Mouse (Mus musculus) left cerebral cortex, postnatal 4 days (tissue): ENCODE data around the gene Tmc7. TPM values are rescaled to one million over a fixed set of nuclear protein-coding genes. Genes with fewer than 3 reads are reported as not detected.
A peak's percentile ranks its signal among the peaks of the same experiment; 100 is the strongest.

ENCODE experiments used
- DNase-seq: peaks from one replicate; pipeline ENCODE4 v3.0.0-alpha.2; 2022
- intact Hi-C: fragments of 180-260 bp; cut with DNase I; formaldehyde crosslinking; loops from one replicate; pipeline ENCODE4 v1.15.1; 2025
- total RNA-seq, 2 experiments: library from RNA; stranded (reverse); gene quantifications; 2 replicates each; pipeline ENCODE4 v1.2.3; 2021

Tmc7 gene
- 10 to 100 TPM; 13.7 TPM for total RNA-seq

GRCm38 (mm10) chr7:118584257-118584907 lies at the start of gene Tmc7:
TSS of gene Tmc7 (minus strand) at chr7:118584736.
- intact Hi-C loops = no loop called here
- DNase-seq = peak; percentile 78

- intact Hi-C loops = no loop called here
- no peak for DNase-seq
These were observed 49.4 kb upstream of the Tmc7 start for GRCm38 (mm10) chr7:118633951-118634350.

GRCm38 (mm10) chr7:118633094-118633493 lies 48.6 kb upstream of the Tmc7 start:
- intact Hi-C loops = no loop called here
- DNase-seq = no peak

- DNase-seq = no peak
- intact Hi-C loops = no loop called here
These were observed 43.2 kb upstream of the Tmc7 start for GRCm38 (mm10) chr7:118627550-118628298.

GRCm38 (mm10) chr7:118621094-118621493 lies 36.6 kb upstream of the Tmc7 start:
- DNase-seq = no peak
- intact Hi-C loops = no loop called here

DNA sequence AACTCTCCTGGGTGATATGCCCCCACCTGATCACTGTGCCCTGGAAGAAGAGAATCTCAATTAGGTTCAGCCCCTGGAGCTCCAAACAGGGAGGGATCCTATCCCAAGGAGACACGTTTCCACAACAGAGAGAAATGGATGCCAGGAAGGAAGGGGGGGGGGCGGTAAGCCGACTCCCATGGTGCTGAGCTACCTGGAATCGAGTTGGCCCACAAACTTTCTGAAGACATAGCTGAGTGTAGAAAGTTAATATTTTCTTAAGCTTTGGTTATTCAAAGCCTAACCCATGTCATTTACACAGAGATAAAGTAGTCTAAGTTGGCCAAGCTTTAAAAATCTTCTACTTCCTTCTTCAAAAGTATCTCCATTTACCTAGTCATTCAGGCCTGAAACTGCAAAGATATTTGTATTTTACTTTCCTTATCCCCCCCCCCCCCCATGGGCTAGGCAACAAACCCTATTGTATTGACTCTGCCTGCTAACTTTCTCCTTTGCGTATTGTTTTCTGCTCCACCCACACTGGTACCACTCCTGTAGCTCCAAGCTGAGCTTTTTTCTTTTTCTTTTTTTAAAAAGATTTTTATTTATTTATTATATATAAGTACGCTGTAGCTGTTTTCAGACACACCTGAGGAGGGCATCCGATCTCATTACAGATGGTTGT lies 35.8 kb upstream of the Tmc7 start:
- DNase-seq = no peak
- intact Hi-C loops = no loop called here

DNA sequence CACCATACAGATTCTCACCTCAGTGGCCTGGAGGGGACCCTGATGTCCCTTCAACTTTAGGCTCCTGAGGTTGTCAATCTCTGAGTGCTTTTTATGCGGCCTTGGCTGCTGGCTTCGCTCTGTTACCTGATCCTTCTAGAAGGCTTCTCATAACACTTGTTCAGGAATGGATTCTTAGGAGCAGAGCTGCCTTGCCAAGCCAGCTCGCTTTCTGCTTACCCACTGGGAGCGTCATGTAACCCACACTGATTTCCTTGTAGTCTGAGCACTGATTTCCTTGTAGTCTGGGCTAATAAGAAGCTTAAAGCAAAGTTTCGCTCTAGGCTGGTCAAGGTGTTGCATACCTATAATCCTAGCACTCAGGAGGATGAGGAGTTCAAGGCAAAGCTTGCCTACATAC lies 33.6 kb upstream of the Tmc7 start:
- no peak for DNase-seq
- intact Hi-C loops = no loop called here

DNA sequence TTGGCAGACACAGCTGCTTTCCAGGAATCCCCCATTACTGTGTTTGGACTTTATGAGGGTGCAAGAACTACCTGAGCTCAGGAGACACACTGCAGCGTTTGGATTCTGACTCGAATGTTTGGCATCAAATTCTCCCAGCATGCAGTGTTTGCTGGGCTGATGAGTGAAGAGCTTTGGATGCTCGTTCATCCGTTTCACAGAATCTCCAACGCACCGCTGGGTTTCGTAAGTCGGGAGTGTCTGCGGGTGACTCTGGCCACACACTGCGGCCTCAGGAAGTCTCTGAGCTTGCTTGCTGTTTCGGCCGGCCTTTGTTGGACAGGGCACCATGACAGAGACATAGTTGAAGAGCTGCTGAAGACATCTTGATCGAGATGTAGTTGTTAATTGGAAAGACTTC lies 29.5 kb upstream of the Tmc7 start:
- DNase-seq = no peak
- intact Hi-C loops = no loop called here

GRCm38 (mm10) chr7:118611933-118612332 lies 27.4 kb upstream of the Tmc7 start:
- intact Hi-C loops = no loop called here

GRCm38 (mm10) chr7:118611185-118611749 lies 26.7 kb upstream of the Tmc7 start:
- intact Hi-C loops = no loop called here
- DNase-seq = no peak

More at GRCm38 (mm10) chr7:118611933-118612332, 27.4 kb upstream of the Tmc7 start:
- no peak for DNase-seq

DNA sequence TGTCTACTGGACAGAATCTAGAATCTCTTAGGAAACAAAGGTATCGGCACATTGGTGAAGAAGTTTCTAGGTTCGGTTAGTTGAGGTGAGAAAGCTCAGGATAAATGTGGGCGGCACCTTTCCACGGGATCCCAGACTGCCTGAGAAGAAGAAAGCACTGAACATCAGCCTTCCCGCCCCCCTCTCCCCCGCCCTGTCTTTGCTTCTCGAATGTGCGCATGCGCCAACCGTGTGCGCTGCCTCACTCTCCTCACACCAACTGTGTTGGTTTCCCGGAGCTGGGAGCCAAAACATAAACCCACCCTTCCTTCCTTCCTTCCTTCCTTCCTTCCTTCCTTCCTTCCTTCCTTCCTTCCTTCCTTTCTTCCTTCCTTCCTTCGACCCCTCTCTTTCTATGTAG lies 26.2 kb upstream of the Tmc7 start:
- intact Hi-C loops = no loop called here
- DNase-seq = no peak

DNA sequence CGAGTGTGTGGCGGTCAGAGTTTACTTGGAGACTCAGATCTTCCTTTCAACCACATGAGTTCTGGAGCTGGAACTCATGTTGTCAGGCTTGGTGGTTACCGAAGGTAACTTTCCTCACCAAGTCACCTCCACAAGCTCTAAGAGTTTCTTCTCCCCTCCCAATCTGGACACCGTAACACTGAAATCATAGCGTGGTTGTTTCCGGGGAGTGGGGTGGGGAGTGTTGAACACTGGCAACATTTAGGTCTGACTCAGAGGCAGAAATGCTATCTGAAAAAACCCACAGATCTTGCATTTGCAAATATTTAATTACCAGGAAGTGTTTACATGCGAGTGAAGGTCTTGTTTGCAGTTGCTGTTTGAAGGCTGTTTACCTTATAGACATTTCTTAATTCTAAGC lies 25.3 kb upstream of the Tmc7 start:
- intact Hi-C loops = no loop called here

DNA sequence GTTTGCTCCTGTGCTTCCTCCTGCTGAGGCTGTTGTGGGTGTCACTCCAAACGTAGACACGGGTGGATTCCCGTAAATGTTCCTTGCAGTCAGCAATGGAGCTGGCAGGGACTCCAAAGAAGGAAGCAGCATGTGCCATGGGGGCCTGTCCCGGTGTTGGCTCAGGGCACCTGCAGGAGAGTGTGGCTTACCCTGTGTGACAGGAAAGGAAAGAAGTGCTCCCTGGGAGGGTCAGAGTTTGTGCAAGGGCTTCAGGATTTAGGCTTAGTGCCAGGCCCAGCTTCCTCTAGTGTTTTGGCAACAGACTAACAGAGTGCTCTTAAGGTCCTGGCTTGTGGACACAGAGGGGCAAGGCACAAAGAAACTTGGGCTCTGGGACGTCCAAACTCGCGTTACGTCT lies 20.3 kb upstream of the Tmc7 start:
- intact Hi-C loops = no loop called here
- no peak for DNase-seq

More for the DNA sequence above, 25.3 kb upstream of the Tmc7 start:
- no peak for DNase-seq

- intact Hi-C loops = no loop called here
- no peak for DNase-seq
These were observed 15.6 kb upstream of the Tmc7 start for GRCm38 (mm10) chr7:118599954-118600631.

- no peak for DNase-seq
- intact Hi-C loops = no loop called here
These were observed 12.7 kb upstream of the Tmc7 start, which contains the start of gene Tmc5 for GRCm38 (mm10) chr7:118597201-118597600. TSS of gene Tmc5 (plus strand) at chr7:118597297.

- DNase-seq = no peak
- intact Hi-C loops = no loop called here
These were observed 11.7 kb upstream of the Tmc7 start for GRCm38 (mm10) chr7:118596271-118596670.

DNA sequence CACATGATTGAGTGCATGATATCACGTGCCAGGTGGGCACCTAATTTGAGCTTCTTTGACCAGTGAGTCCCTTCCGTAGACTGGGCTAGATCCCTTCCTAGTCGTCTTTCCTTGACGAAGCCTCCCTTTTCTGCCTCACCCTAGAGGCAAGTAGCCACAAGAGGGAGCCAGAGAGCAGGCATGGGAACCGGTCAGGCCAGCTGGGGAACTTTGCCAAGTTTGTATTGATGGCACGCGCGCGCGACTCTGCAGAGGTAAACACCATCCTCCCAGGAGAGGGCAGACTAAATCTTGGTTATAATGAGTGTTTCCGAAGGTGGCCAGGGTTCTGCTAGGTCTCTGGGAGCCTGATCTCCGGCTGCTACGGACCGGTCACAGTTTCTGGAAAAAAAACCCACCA lies 10.7 kb upstream of the Tmc7 start:
- intact Hi-C loops = no loop called here
- DNase-seq = peak; percentile 98

- intact Hi-C loops = loop anchor here (5.0 kb wide), 1 partner anchor 93 kb away; no protein-coding TSS in a partner anchor
- no peak for DNase-seq
These were observed 10.1 kb upstream of the Tmc7 start for GRCm38 (mm10) chr7:118594611-118595010.

DNA sequence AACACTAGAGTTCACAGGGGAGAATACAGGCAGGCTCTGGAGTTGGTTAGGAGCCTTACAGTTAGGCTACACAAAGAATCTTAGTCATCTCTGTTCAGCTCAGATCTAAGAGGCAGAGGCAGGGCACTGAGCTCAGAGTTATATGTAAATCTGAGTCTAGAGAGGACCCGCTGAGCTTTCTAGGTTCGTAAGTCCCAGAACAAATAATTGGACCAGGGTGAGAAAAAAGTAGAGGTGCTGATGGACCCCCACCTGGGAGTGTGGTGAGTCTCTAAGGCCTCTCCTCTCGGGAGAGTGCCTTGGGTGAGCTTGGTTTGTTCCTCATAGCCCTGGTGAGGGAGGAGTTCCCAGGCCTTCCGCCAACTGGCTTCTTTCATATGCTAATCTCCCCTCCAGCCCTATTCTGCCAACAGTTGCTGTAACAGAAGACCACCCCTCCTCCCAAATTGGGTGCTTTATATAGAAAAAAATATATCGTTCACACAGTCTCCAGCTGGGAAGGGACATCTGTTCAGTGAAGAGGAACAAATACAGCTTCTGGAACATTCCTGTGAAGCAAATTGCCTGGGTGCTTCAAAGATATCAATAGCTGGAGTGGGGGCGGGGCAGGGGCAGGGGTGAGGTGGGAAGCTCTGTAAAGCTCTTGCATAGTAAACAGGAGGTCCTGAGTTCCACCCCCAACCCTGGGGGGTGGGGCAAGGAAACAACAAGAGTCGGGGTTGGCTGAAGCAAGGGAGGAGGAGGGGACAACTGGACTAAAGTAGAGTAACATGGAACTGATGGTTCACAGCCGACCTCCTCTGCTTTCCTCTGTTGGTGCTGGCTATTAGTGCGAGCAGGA lies 9.3 kb upstream of the Tmc7 start:
- intact Hi-C loops = loop anchor here (5.0 kb wide), 1 partner anchor 94 kb away; no protein-coding TSS in a partner anchor
- peak; percentile 86 for DNase-seq

DNA sequence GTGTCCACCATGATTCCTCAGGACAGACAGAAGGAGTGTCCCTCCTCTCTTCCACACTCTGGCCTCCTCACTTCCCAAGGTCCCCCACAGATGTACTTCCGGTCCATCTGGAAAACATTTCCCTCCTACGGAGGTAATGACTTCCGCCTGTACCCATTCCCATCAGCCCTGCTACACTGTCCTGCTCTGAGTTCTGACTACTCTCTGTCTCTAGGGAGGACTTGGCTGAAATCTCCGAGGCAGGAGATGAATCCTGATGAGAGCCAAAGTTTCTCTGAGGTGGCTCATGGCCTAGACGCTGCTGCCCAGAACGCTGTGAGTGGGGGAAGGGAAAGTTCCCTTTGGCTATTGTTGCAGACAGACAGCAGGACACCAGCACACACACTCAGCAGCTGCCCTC lies 7.6 kb upstream of the Tmc7 start:
- intact Hi-C loops = loop anchor here (5.0 kb wide), 1 partner anchor 95 kb away; no protein-coding TSS in a partner anchor
- DNase-seq = peak; percentile 35
